ENCODE assay signal across 17 mouse cellular contexts in genomic region chr13:45936765-45937164, GRCm38 (mm10).
"Had no signal": no experiment of that assay in that cellular context is flagged by ENCODE, and none has a peak within 500 bp of the region (broad histone marks: within the 10 kb centered on the region; RNA-seq: fewer than 3 reads in every experiment).

No protein-coding gene starts in this region.

- H3K9ac ChIP-seq: lung, embryonic 15.5 days; midbrain, embryonic 13.5 days; midbrain, embryonic 15.5 days; neural tube, embryonic 12.5 days; stomach, embryonic 15.5 days had no signal

- H3K4me2 ChIP-seq: lung, embryonic 15.5 days; midbrain, embryonic 11.5 days; midbrain, embryonic 13.5 days; midbrain, embryonic 15.5 days; neural tube, embryonic 12.5 days; stomach, embryonic 15.5 days had no signal

- H3K9me3 ChIP-seq: lung, embryonic 15.5 days; midbrain, embryonic 13.5 days; midbrain, embryonic 15.5 days; neural tube, embryonic 12.5 days; stomach, embryonic 15.5 days had no signal

- H3K36me3 ChIP-seq: lung, embryonic 15.5 days; midbrain, embryonic 15.5 days; neural tube, embryonic 12.5 days; stomach, embryonic 15.5 days had no signal

- H3K27me3 ChIP-seq: lung, embryonic 15.5 days; megakaryocyte, embryonic 14.5 days; midbrain, embryonic 13.5 days; midbrain, embryonic 15.5 days; neural tube, embryonic 12.5 days; stomach, embryonic 15.5 days had no signal

- ATAC-seq: lung, postnatal 0 days; midbrain, embryonic 13.5 days; midbrain, embryonic 15.5 days had no signal

- H3K4me1 ChIP-seq: neural tube, embryonic 12.5 days had no signal

- H3K27ac ChIP-seq: lung, embryonic 15.5 days; macrophage; midbrain, embryonic 13.5 days; midbrain, embryonic 15.5 days; neural tube, embryonic 12.5 days; stomach, embryonic 15.5 days; stomach, postnatal 0 days had no signal

- DNase-seq: lung, adult 2 months; lung, postnatal 14 days; lung, postnatal 36 days; right cerebral cortex, postnatal 14 days; thymus, adult 2 months; thymus, postnatal 25 days; thymus, postnatal 4 days had no signal

- H3K4me3 ChIP-seq: lung, embryonic 15.5 days; megakaryocyte, embryonic 14.5 days; midbrain, embryonic 13.5 days; midbrain, embryonic 15.5 days; neural tube, embryonic 12.5 days; stomach, embryonic 15.5 days had no signal
